Mouse (Mus musculus) liver, embryonic 16.5 days (tissue): ENCODE data around the gene Proca1. TPM values are rescaled to one million over a fixed set of nuclear protein-coding genes. Genes with fewer than 3 reads are reported as not detected.

Experiments
- microRNA-seq: library from miRNA; unstranded; fragments of <30 nt; microRNA quantifications from one replicate; pipeline ENCODE4, GENCODE M21; 2016
- polyA plus RNA-seq: library from polyadenylated mRNA; unstranded; fragments of >200 nt; fragmentation: Nextera tagmentation; extraction: Ambion mirVana; gene quantifications from 2 replicates; pipeline ENCODE4 v1.2.1, GENCODE M21; 2015

Gene Proca1
- polyA plus RNA-seq, 1 experiment from 2014 or later = 0.44 TPM

Small RNAs within 50 kb of the gene (microRNA-seq; reads per million reads assigned to microRNA genes)
- 0.98 reads per million for gene Mir7653

Other genes starting within 250 kb of the Proca1 start
- gene Phf12, start 210.6 kb upstream of the Proca1 start, polyA plus RNA-seq = 5.3 and 5.7 TPM in 2 replicates
- gene Dhrs13, start 161.1 kb upstream of the Proca1 start, polyA plus RNA-seq = 10.8 and 11.3 TPM in 2 replicates
- gene Flot2, start 155.5 kb upstream of the Proca1 start, polyA plus RNA-seq = 24.5 and 25.1 TPM in 2 replicates
- gene Eral1, start 113.0 kb upstream of the Proca1 start, polyA plus RNA-seq = 12.4 and 12.7 TPM in 2 replicates
- gene Fam222b, start 98.7 kb upstream of the Proca1 start, polyA plus RNA-seq = 3.4 and 4.9 TPM in 2 replicates
- gene Traf4, start 27.8 kb upstream of the Proca1 start, polyA plus RNA-seq = 25.4 and 28.6 TPM in 2 replicates
- gene Nek8, start 16.7 kb upstream of the Proca1 start, polyA plus RNA-seq = 10.2 and 10.4 TPM in 2 replicates
- 39.9 and 40.3 TPM in 2 replicates for gene Tlcd1, start 16.7 kb upstream of the Proca1 start, polyA plus RNA-seq
- 609 and 714 TPM in 2 replicates for gene Rpl23a, start 9.8 kb upstream of the Proca1 start, polyA plus RNA-seq
- gene Rab34, start 5.0 kb upstream of the Proca1 start, polyA plus RNA-seq = 11.8 and 16.2 TPM in 2 replicates
- 30.5 and 31.6 TPM in 2 replicates for gene Sdf2, start 52.4 kb downstream of the Proca1 start, polyA plus RNA-seq
- 9.9 and 10.3 TPM in 2 replicates for gene Supt6, start 52.6 kb downstream of the Proca1 start, polyA plus RNA-seq
- 23.7 and 24.7 TPM in 2 replicates for gene 2610507B11Rik, start 68.4 kb downstream of the Proca1 start, polyA plus RNA-seq
- gene BC030499, start 97.4 kb downstream of the Proca1 start, polyA plus RNA-seq = 0.06 and 0.13 TPM in 2 replicates
- gene Spag5, start 108.1 kb downstream of the Proca1 start, polyA plus RNA-seq = 33.0 and 33.7 TPM in 2 replicates
- gene Aldoc, start 129.6 kb downstream of the Proca1 start, polyA plus RNA-seq = 15.0 and 19.6 TPM in 2 replicates
- gene Pigs, start 135.0 kb downstream of the Proca1 start, polyA plus RNA-seq = 31.2 and 36.0 TPM in 2 replicates
- 22.7 and 24.1 TPM in 2 replicates for gene Unc119, start 150.1 kb downstream of the Proca1 start, polyA plus RNA-seq
- not detected in 2 replicates for gene Foxn1, start 193.2 kb downstream of the Proca1 start, polyA plus RNA-seq
- gene Slc13a2, start 228.8 kb downstream of the Proca1 start, polyA plus RNA-seq = 0.04 and 0.07 TPM in 2 replicates